Mouse (Mus musculus): ENCODE data around the gene 6030445D17Rik. TPM values are rescaled to one million over a fixed set of nuclear protein-coding genes. Genes with fewer than 3 reads are reported as not detected.

Gene 6030445D17Rik
- polyA plus RNA-seq, 1 experiment: 0.46 TPM

DNA sequence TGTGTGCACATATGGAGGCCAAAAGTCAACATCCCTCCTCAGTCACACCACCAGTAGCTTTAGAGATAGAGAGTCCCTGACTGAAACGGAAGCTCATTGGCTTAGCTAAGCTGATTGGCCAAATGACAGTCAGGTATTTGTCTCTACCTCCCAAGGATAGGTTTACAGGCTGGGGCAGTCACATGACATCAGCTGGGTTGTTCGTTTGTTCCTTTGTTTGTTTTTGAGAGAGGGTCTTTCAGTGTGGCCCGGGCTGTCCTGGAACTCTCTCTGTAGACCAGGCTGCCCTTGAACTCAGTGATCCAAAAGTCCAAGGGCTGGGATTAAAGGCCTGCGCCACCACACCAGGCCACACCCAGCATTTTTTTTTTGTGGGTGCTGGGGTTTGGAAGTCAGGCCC, 844 bp upstream of the 6030445D17Rik start:
- Histone ChIP-seq H3K79me2 (ENCODE audit: control insufficient read depth, insufficient read depth) (no peaks in the 10 kb centered on the region), H3K4me3 (ENCODE audit: insufficient read depth, poor library complexity, severe bottlenecking) (no peak overlapping the region), H3K36me3 (ENCODE audit: control insufficient read depth, insufficient read depth) (no peaks in the 10 kb centered on the region), H3K79me3 (ENCODE audit: low read depth) (no peaks in the 10 kb centered on the region), H3K27me3 (ENCODE audit: control insufficient read depth, insufficient read depth, insufficient read length) (no peaks in the 10 kb centered on the region), H3ac (ENCODE audit: control insufficient read depth, insufficient read length, low read depth) (no peak overlapping the region)
- TF ChIP-seq MYOG (IDR thresholded peaks at IDR 0.05; ENCODE audit: control insufficient read depth, extremely low read depth, insufficient read length): no peak
- TF ChIP-seq USF1 (IDR thresholded peaks at IDR 0.05; ENCODE audit: low read depth): no peak
- TF ChIP-seq CEBPB (IDR thresholded peaks at IDR 0.05; ENCODE audit: low read depth): no peak
- no peak for TF ChIP-seq CTCF (IDR thresholded peaks at IDR 0.05; ENCODE audit: control insufficient read depth, insufficient read depth, insufficient read length)
- no peak for TF ChIP-seq MYOD1 (IDR thresholded peaks at IDR 0.05; ENCODE audit: control insufficient read depth, insufficient read length, low read depth)
- no peak for TF ChIP-seq FOSL1 (IDR thresholded peaks at IDR 0.05; ENCODE audit: insufficient read depth, low read length, poor library complexity, severe bottlenecking)
- TF ChIP-seq MAX (IDR thresholded peaks at IDR 0.05): no peak

DNA sequence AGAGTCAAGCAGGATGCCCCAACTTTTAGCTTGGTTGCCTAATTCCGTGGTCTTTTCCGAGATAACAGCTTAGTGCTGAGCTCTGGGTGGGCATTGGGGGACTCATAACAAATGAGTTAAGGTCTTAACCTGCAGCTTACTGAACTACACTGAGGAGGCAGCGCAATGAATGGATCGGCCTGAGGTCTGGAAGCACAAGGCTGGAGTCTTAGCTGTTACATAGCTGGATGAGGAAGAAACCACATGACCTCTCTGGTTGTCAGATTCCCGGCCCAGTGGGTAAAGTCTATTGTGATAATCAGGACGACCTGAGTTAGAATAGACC, 327 bp upstream of the 6030445D17Rik start:
- Histone ChIP-seq H3ac (ENCODE audit: control insufficient read depth, insufficient read length, low read depth) (peak overlapping the region; percentile 88), H3K4me3 (ENCODE audit: insufficient read depth, poor library complexity, severe bottlenecking) (peak overlapping the region; percentile 18), H3K79me2 (ENCODE audit: control insufficient read depth, insufficient read depth) (no peaks in the 10 kb centered on the region), H3K27me3 (ENCODE audit: control insufficient read depth, insufficient read depth, insufficient read length) (no peaks in the 10 kb centered on the region), H3K36me3 (ENCODE audit: control insufficient read depth, insufficient read depth) (no peaks in the 10 kb centered on the region), H3K79me3 (ENCODE audit: low read depth) (no peaks in the 10 kb centered on the region)
- no peak for TF ChIP-seq FOSL1 (IDR thresholded peaks at IDR 0.05; ENCODE audit: insufficient read depth, low read length, poor library complexity, severe bottlenecking)
- TF ChIP-seq MAX (IDR thresholded peaks at IDR 0.05): no peak
- no peak for TF ChIP-seq USF1 (IDR thresholded peaks at IDR 0.05; ENCODE audit: low read depth)
- no peak for TF ChIP-seq CEBPB (IDR thresholded peaks at IDR 0.05; ENCODE audit: low read depth)
- no peak for TF ChIP-seq MYOD1 (IDR thresholded peaks at IDR 0.05; ENCODE audit: control insufficient read depth, insufficient read length, low read depth)
- no peak for TF ChIP-seq MYOG (IDR thresholded peaks at IDR 0.05; ENCODE audit: control insufficient read depth, extremely low read depth, insufficient read length)
- TF ChIP-seq CTCF (IDR thresholded peaks at IDR 0.05; ENCODE audit: control insufficient read depth, insufficient read depth, insufficient read length): no peak

DNA sequence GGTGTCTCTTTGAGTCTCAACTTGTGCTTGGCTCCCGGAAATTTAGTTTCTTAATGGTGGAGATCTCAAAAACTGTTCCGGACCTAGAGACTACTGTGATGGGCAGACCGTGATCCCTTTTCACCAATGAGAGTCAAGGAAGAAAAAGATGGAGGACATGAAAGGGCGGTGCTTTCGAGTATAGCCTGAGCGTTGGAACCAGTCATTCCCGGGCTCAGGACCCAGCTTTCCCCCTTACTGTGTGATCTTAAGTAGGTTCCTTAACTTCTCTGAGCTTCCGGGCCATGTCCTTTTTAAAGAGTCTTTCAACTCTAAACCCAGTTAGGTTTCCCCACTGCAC, 759 bp downstream of the 6030445D17Rik start:
- H3K27me3 ChIP-seq (ENCODE audit: control insufficient read depth, insufficient read depth, insufficient read length): no peaks in the 10 kb centered on the region
- H3K4me3 ChIP-seq (ENCODE audit: insufficient read depth, poor library complexity, severe bottlenecking): peak overlapping the region; percentile 34
- no peaks in the 10 kb centered on the region for H3K36me3 ChIP-seq (ENCODE audit: control insufficient read depth, insufficient read depth)
- no peak for TF ChIP-seq MAX (IDR thresholded peaks at IDR 0.05)
- H3ac ChIP-seq (ENCODE audit: control insufficient read depth, insufficient read length, low read depth): peak overlapping the region; percentile 88
- H3K79me2 ChIP-seq (ENCODE audit: control insufficient read depth, insufficient read depth): no peaks in the 10 kb centered on the region
- H3K79me3 ChIP-seq (ENCODE audit: low read depth): no peaks in the 10 kb centered on the region

GRCm38 (mm10) chr4:136463436-136463835, 1.4 kb downstream of the 6030445D17Rik start:
- TF ChIP-seq MYOD1 (IDR thresholded peaks at IDR 0.05; ENCODE audit: control insufficient read depth, insufficient read length, low read depth) (no peak), USF1 (IDR thresholded peaks at IDR 0.05; ENCODE audit: low read depth) (no peak), MAX (IDR thresholded peaks at IDR 0.05) (no peak), CTCF (IDR thresholded peaks at IDR 0.05; ENCODE audit: control insufficient read depth, insufficient read depth, insufficient read length) (no peak), FOSL1 (IDR thresholded peaks at IDR 0.05; ENCODE audit: insufficient read depth, low read length, poor library complexity, severe bottlenecking) (no peak), CEBPB (IDR thresholded peaks at IDR 0.05; ENCODE audit: low read depth) (no peak), MYOG (IDR thresholded peaks at IDR 0.05; ENCODE audit: control insufficient read depth, extremely low read depth, insufficient read length) (no peak)

DNA sequence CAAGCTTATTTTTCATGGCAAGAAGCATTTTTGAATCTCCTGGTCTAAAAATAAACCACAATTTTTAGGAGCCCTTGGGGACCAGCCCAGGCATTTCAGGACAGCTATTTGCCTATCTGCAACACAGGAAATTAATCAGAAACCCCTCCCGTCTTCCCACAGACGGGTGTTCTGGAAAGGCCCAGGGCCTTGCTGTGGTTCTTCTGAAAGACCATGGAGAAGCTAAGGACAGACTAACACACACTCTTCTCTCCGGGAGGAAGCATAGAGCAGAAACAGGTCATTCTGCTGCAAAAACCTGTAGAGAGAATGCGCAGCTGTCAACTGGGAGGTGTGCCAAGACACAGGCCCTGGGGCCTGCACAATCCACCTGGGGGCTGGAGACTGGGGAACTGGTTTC, 4.2 kb downstream of the 6030445D17Rik start:
- H3K79me3 ChIP-seq (ENCODE audit: low read depth): peaks cover 5% of the 10 kb centered on the region
- peaks cover 16% of the 10 kb centered on the region for H3K79me2 ChIP-seq (ENCODE audit: control insufficient read depth, insufficient read depth)
- no peak for TF ChIP-seq CEBPB (IDR thresholded peaks at IDR 0.05; ENCODE audit: low read depth)
- no peak for TF ChIP-seq FOSL1 (IDR thresholded peaks at IDR 0.05; ENCODE audit: insufficient read depth, low read length, poor library complexity, severe bottlenecking)
- TF ChIP-seq MYOG (IDR thresholded peaks at IDR 0.05; ENCODE audit: control insufficient read depth, extremely low read depth, insufficient read length): no peak
- peak; percentile 54 for TF ChIP-seq MYOD1 (IDR thresholded peaks at IDR 0.05; ENCODE audit: control insufficient read depth, insufficient read length, low read depth)
- TF ChIP-seq MAX (IDR thresholded peaks at IDR 0.05): no peak
- TF ChIP-seq CTCF (IDR thresholded peaks at IDR 0.05; ENCODE audit: control insufficient read depth, insufficient read depth, insufficient read length): no peak
- TF ChIP-seq USF1 (IDR thresholded peaks at IDR 0.05; ENCODE audit: low read depth): no peak
- no peaks in the 10 kb centered on the region for H3K27me3 ChIP-seq (ENCODE audit: control insufficient read depth, insufficient read depth, insufficient read length)
- H3K36me3 ChIP-seq (ENCODE audit: control insufficient read depth, insufficient read depth): no peaks in the 10 kb centered on the region
- no peak overlapping the region for H3K4me3 ChIP-seq (ENCODE audit: insufficient read depth, poor library complexity, severe bottlenecking)
- no peak overlapping the region for H3ac ChIP-seq (ENCODE audit: control insufficient read depth, insufficient read length, low read depth)

More at GRCm38 (mm10) chr4:136463436-136463835, 1.4 kb downstream of the 6030445D17Rik start:
- no peaks in the 10 kb centered on the region for H3K79me3 ChIP-seq (ENCODE audit: low read depth)
- no peak overlapping the region for H3K4me3 ChIP-seq (ENCODE audit: insufficient read depth, poor library complexity, severe bottlenecking)
- no peaks in the 10 kb centered on the region for H3K79me2 ChIP-seq (ENCODE audit: control insufficient read depth, insufficient read depth)
- no peaks in the 10 kb centered on the region for H3K36me3 ChIP-seq (ENCODE audit: control insufficient read depth, insufficient read depth)
- H3K27me3 ChIP-seq (ENCODE audit: control insufficient read depth, insufficient read depth, insufficient read length): no peaks in the 10 kb centered on the region
- H3ac ChIP-seq (ENCODE audit: control insufficient read depth, insufficient read length, low read depth): no peak overlapping the region

DNA sequence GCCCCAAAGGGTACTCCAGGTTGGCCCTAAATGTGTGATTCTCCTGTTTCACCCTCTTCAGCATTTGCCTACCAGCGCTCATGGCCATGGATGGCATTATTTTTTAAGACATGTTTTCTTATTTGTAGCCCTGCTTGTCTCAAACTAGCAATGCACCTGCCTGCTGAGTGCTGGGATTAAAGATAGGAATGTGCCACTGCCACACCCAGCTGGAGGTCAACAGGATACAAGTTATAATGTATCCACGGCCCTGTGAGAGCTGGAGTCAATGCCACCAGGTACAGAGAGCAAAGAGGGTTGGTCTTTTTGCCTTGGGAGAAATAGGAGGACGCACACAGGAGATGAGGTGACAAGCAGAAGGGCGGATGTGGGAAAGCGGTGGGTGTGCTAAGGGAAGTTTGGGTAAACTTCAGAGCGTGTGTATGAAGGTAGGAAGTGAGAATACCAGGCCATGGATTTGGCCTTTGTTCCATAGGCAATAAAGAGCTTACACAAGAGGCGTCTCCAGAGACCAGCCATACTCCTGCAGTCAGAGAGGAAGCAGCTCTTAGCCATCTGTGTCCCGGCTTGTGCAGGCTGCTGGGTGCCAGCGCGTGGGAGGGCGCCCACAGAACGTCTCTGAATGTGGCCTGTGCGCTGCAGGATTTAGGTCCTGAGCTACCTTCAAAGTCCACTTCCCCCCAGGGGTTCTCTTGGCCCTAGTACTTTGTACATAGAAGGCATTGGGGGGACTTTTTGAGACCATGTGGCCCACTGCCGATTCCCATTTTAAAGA, 6.7 kb downstream of the 6030445D17Rik start:
- H3K36me3 ChIP-seq (ENCODE audit: control insufficient read depth, insufficient read depth): no peaks in the 10 kb centered on the region
- H3K27me3 ChIP-seq (ENCODE audit: control insufficient read depth, insufficient read depth, insufficient read length): no peaks in the 10 kb centered on the region
- no peak for TF ChIP-seq CTCF (IDR thresholded peaks at IDR 0.05; ENCODE audit: control insufficient read depth, insufficient read depth, insufficient read length)
- no peak for TF ChIP-seq FOSL1 (IDR thresholded peaks at IDR 0.05; ENCODE audit: insufficient read depth, low read length, poor library complexity, severe bottlenecking)
- TF ChIP-seq MAX (IDR thresholded peaks at IDR 0.05): no peak
- no peak for TF ChIP-seq MYOG (IDR thresholded peaks at IDR 0.05; ENCODE audit: control insufficient read depth, extremely low read depth, insufficient read length)
- TF ChIP-seq CEBPB (IDR thresholded peaks at IDR 0.05; ENCODE audit: low read depth): no peak
- no peak for TF ChIP-seq USF1 (IDR thresholded peaks at IDR 0.05; ENCODE audit: low read depth)
- TF ChIP-seq MYOD1 (IDR thresholded peaks at IDR 0.05; ENCODE audit: control insufficient read depth, insufficient read length, low read depth): no peak
- H3ac ChIP-seq (ENCODE audit: control insufficient read depth, insufficient read length, low read depth): no peak overlapping the region
- peaks cover 41% of the 10 kb centered on the region for H3K79me2 ChIP-seq (ENCODE audit: control insufficient read depth, insufficient read depth)
- H3K79me3 ChIP-seq (ENCODE audit: low read depth): peaks cover 30% of the 10 kb centered on the region
- no peak overlapping the region for H3K4me3 ChIP-seq (ENCODE audit: insufficient read depth, poor library complexity, severe bottlenecking)
